Mouse (Mus musculus) MN1 (cell line): ENCODE measurements around the gene Dok5.

ENCODE experiments used
- DNase-seq: peaks from one replicate; pipeline ENCODE4 v3.0.0-alpha.2; 2016; ENCODE audit warnings: low spot score

Dok5 gene

GRCm38 (mm10) chr2:170738446-170738845 lies 6.8 kb downstream of the Dok5 start:
- DNase-seq = no peak

GRCm38 (mm10) chr2:170738891-170739290 lies 7.3 kb downstream of the Dok5 start:
- DNase-seq = no peak

- DNase-seq = no peak
These were observed 8.2 kb downstream of the Dok5 start for GRCm38 (mm10) chr2:170739713-170740365.

GRCm38 (mm10) chr2:170743521-170743920 lies 11.9 kb downstream of the Dok5 start:
- DNase-seq = no peak

- DNase-seq = no peak
These were observed 17.3 kb downstream of the Dok5 start for GRCm38 (mm10) chr2:170748901-170749300.

GRCm38 (mm10) chr2:170752191-170752850 lies 20.7 kb downstream of the Dok5 start:
- no peak for DNase-seq

GRCm38 (mm10) chr2:170755817-170756216 lies 24.2 kb downstream of the Dok5 start:
- no peak for DNase-seq

- no peak for DNase-seq
These were observed 25.1 kb downstream of the Dok5 start for GRCm38 (mm10) chr2:170756667-170757066.

- DNase-seq = no peak
These were observed 25.7 kb downstream of the Dok5 start for GRCm38 (mm10) chr2:170757228-170757875.

- DNase-seq = no peak
These were observed 26.6 kb downstream of the Dok5 start for GRCm38 (mm10) chr2:170758201-170758600.

- no peak for DNase-seq
These were observed 33.1 kb downstream of the Dok5 start for GRCm38 (mm10) chr2:170764704-170765103.

- DNase-seq = no peak
These were observed 35.6 kb downstream of the Dok5 start for GRCm38 (mm10) chr2:170767243-170767642.

- DNase-seq = no peak
These were observed 37.1 kb downstream of the Dok5 start for GRCm38 (mm10) chr2:170768699-170769098.

- DNase-seq = no peak
These were observed 39.9 kb downstream of the Dok5 start for GRCm38 (mm10) chr2:170771555-170771954.

GRCm38 (mm10) chr2:170772126-170772884 lies 40.7 kb downstream of the Dok5 start:
- no peak for DNase-seq

- no peak for DNase-seq
These were observed 41.3 kb downstream of the Dok5 start for GRCm38 (mm10) chr2:170772885-170773270.

GRCm38 (mm10) chr2:170775577-170775976 lies 44.0 kb downstream of the Dok5 start:
- no peak for DNase-seq

- no peak for DNase-seq
These were observed 44.5 kb downstream of the Dok5 start for GRCm38 (mm10) chr2:170776107-170776506.

GRCm38 (mm10) chr2:170777572-170777971 lies 46.0 kb downstream of the Dok5 start:
- DNase-seq = no peak

- no peak for DNase-seq
These were observed 48.6 kb downstream of the Dok5 start for GRCm38 (mm10) chr2:170780010-170780750.

- DNase-seq = no peak
These were observed 56.5 kb downstream of the Dok5 start for GRCm38 (mm10) chr2:170788101-170788500.
